Mouse (Mus musculus): ENCODE data around the gene Pvalb. TPM values are rescaled to one million over a fixed set of nuclear protein-coding genes. Genes with fewer than 3 reads are reported as not detected.

Pvalb gene
- total RNA-seq, 1 experiment = not detected

DNA sequence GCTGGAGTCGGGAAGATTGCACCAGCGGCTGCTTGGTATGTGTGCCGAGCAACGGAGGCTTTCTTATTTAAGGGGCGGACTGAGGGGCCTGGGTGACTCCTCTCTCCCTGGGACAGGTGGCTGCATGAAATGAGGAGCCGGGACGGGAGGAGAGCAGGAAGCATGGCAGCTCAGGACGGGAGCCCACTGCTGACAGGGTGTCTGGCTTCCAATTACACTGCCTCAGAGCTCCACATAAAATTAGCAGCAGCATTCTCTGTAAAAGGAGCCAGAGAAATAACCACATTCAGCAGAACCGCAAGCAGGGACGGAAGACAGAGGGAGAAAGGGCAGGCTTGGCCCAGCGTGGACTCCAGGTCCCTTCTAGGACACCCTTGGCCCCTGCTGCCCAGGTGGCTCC is 35.1 kb upstream of the Pvalb start:
- Histone ChIP-seq H3K27ac (ENCODE audit: insufficient read depth, low read depth, low read length, poor library complexity, severe bottlenecking) (no peak overlapping the region), H3K4me3 (ENCODE audit: insufficient read depth in 1 of 2, low read depth in 1 of 2, low read length in 2 of 2, poor library complexity in 1 of 2, severe bottlenecking in 1 of 2) (no peak overlapping the region), H3K36me3 (ENCODE audit: control insufficient read depth, insufficient read depth, low read length, poor library complexity, severe bottlenecking) (no peaks in the 10 kb centered on the region), H3K9me3 (ENCODE audit: control insufficient read depth, insufficient read depth, low read depth, low read length) (no peaks in the 10 kb centered on the region), H3K9ac (ENCODE audit: insufficient read depth, low read depth, low read length, poor library complexity, severe bottlenecking) (no peak overlapping the region), H3K4me1 (ENCODE audit: control insufficient read depth in 2 of 2, insufficient read depth in 2 of 2, low read length in 2 of 2, poor library complexity in 1 of 2) (no peaks in the 10 kb centered on the region)
- DNase-seq (ENCODE audit: low read depth, low spot score) = no peak
- in situ Hi-C loops (cut with MboI; ENCODE audit: low sequenced_read_pairs in 2 of 2, unreplicated experiment in 2 of 2) = no loop called here
- no peak for TF ChIP-seq CHD2 (IDR thresholded peaks at IDR 0.05; ENCODE audit: low read depth, low read length)
- TF ChIP-seq HCFC1 (IDR thresholded peaks at IDR 0.05; ENCODE audit: borderline replicate concordance, insufficient read depth, low read length) = no peak
- no peak for TF ChIP-seq ZNF384 (IDR thresholded peaks at IDR 0.05; ENCODE audit: low read depth, low read length)
- TF ChIP-seq ZC3H11A (IDR thresholded peaks at IDR 0.05; ENCODE audit: borderline replicate concordance, low read depth, low read length) = no peak
- TF ChIP-seq MAFK (IDR thresholded peaks at IDR 0.05; ENCODE audit: insufficient read depth, low read depth, low read length) = no peak

DNA sequence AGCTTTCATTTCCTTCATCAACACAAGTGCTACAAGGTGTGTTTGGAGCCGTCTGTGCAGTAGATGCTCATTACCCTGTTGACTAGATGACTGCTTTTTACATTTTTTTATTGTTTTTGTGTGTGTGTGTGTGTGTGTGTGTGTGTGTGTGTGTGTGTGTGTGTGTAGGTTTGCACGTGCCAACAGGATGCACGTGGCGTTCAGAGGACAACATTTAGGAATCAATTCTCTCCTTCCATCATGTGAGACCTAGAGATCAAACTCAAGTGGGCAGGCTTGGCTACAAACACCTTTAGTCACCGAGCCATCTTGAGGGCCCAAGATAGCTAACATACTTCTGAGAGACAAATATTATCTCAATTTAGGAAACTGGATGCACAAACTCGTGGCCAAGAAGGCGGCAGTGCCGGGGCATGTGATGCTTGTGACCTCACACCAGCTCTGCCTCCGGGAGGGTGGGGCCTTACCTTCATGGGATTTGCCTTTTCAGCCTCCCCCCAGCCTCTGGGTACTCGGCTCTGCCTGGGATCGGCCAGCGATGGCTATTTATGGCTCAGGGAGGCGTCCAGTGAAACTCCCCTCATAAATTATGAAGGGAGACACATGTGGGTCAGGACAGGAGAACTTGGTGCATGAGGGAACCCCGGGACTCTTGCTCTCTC is 33.9 kb upstream of the Pvalb start:
- no peaks in the 10 kb centered on the region for H3K9me3 ChIP-seq (ENCODE audit: control insufficient read depth, insufficient read depth, low read depth, low read length)
- no peak for DNase-seq (ENCODE audit: low read depth, low spot score)
- H3K36me3 ChIP-seq (ENCODE audit: control insufficient read depth, insufficient read depth, low read length, poor library complexity, severe bottlenecking) = no peaks in the 10 kb centered on the region
- TF ChIP-seq ZNF384 (IDR thresholded peaks at IDR 0.05; ENCODE audit: low read depth, low read length) = no peak
- no peak for TF ChIP-seq MAFK (IDR thresholded peaks at IDR 0.05; ENCODE audit: insufficient read depth, low read depth, low read length)
- no peak for TF ChIP-seq HCFC1 (IDR thresholded peaks at IDR 0.05; ENCODE audit: borderline replicate concordance, insufficient read depth, low read length)
- TF ChIP-seq ZC3H11A (IDR thresholded peaks at IDR 0.05; ENCODE audit: borderline replicate concordance, low read depth, low read length) = no peak
- no peak for TF ChIP-seq CHD2 (IDR thresholded peaks at IDR 0.05; ENCODE audit: low read depth, low read length)
- in situ Hi-C loops (cut with MboI; ENCODE audit: low sequenced_read_pairs in 2 of 2, unreplicated experiment in 2 of 2) = no loop called here
- H3K4me3 ChIP-seq (ENCODE audit: insufficient read depth in 1 of 2, low read depth in 1 of 2, low read length in 2 of 2, poor library complexity in 1 of 2, severe bottlenecking in 1 of 2) = no peak overlapping the region
- no peak overlapping the region for H3K27ac ChIP-seq (ENCODE audit: insufficient read depth, low read depth, low read length, poor library complexity, severe bottlenecking)
- H3K9ac ChIP-seq (ENCODE audit: insufficient read depth, low read depth, low read length, poor library complexity, severe bottlenecking) = no peak overlapping the region
- H3K4me1 ChIP-seq (ENCODE audit: control insufficient read depth in 2 of 2, insufficient read depth in 2 of 2, low read length in 2 of 2, poor library complexity in 1 of 2) = no peaks in the 10 kb centered on the region

DNA sequence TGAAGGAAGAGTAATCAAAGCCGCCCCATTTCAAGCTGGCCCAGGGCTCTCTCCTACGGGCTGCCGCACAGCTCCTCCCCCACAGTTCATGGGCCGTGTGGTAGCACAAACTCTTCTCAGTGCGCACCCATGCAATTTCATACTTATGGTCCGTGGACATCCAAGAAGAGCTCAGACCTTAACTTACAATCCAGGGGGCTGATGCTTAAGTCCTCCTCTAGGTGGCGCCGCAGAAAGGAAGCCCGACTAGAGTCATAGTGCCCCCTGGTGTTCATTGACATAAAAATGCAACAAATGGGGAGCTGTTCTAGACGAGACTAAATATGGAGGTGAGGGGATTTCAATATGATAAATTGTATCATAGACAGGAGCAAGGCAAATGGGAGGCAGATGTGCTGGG is 33.3 kb upstream of the Pvalb start:
- no peak overlapping the region for H3K4me3 ChIP-seq (ENCODE audit: insufficient read depth in 1 of 2, low read depth in 1 of 2, low read length in 2 of 2, poor library complexity in 1 of 2, severe bottlenecking in 1 of 2)
- peak; percentile 72 for DNase-seq (ENCODE audit: low read depth, low spot score)
- H3K27ac ChIP-seq (ENCODE audit: insufficient read depth, low read depth, low read length, poor library complexity, severe bottlenecking) = no peak overlapping the region
- no peak overlapping the region for H3K9ac ChIP-seq (ENCODE audit: insufficient read depth, low read depth, low read length, poor library complexity, severe bottlenecking)
- H3K36me3 ChIP-seq (ENCODE audit: control insufficient read depth, insufficient read depth, low read length, poor library complexity, severe bottlenecking) = no peaks in the 10 kb centered on the region
- TF ChIP-seq CHD2 (IDR thresholded peaks at IDR 0.05; ENCODE audit: low read depth, low read length) (no peak), ZNF384 (IDR thresholded peaks at IDR 0.05; ENCODE audit: low read depth, low read length) (no peak), MAFK (IDR thresholded peaks at IDR 0.05; ENCODE audit: insufficient read depth, low read depth, low read length) (no peak), HCFC1 (IDR thresholded peaks at IDR 0.05; ENCODE audit: borderline replicate concordance, insufficient read depth, low read length) (0 out of 2 replicates have a peak, but pooled peaks have one; percentile 44), ZC3H11A (IDR thresholded peaks at IDR 0.05; ENCODE audit: borderline replicate concordance, low read depth, low read length) (peak; percentile 42; the same call in 1 of the 2 replicates)
- H3K9me3 ChIP-seq (ENCODE audit: control insufficient read depth, insufficient read depth, low read depth, low read length) = no peaks in the 10 kb centered on the region
- in situ Hi-C loops (cut with MboI; ENCODE audit: low sequenced_read_pairs in 2 of 2, unreplicated experiment in 2 of 2) = no loop called here
- peaks cover 0 to 1% of the 10 kb centered on the region in 2 experiments; a peak in 1 of 4 replicates for H3K4me1 ChIP-seq (ENCODE audit: control insufficient read depth in 2 of 2, insufficient read depth in 2 of 2, low read length in 2 of 2, poor library complexity in 1 of 2)

- no peak overlapping the region for H3K27ac ChIP-seq (ENCODE audit: insufficient read depth, low read depth, low read length, poor library complexity, severe bottlenecking)
- H3K9me3 ChIP-seq (ENCODE audit: control insufficient read depth, insufficient read depth, low read depth, low read length) = no peaks in the 10 kb centered on the region
- no peak for DNase-seq (ENCODE audit: low read depth, low spot score)
- peaks cover 0 to 1% of the 10 kb centered on the region in 2 experiments; a peak in 1 of 4 replicates for H3K4me1 ChIP-seq (ENCODE audit: control insufficient read depth in 2 of 2, insufficient read depth in 2 of 2, low read length in 2 of 2, poor library complexity in 1 of 2)
- H3K36me3 ChIP-seq (ENCODE audit: control insufficient read depth, insufficient read depth, low read length, poor library complexity, severe bottlenecking) = no peaks in the 10 kb centered on the region
- TF ChIP-seq MAFK (IDR thresholded peaks at IDR 0.05; ENCODE audit: insufficient read depth, low read depth, low read length) (no peak), HCFC1 (IDR thresholded peaks at IDR 0.05; ENCODE audit: borderline replicate concordance, insufficient read depth, low read length) (no peak), CHD2 (IDR thresholded peaks at IDR 0.05; ENCODE audit: low read depth, low read length) (no peak), ZC3H11A (IDR thresholded peaks at IDR 0.05; ENCODE audit: borderline replicate concordance, low read depth, low read length) (no peak), ZNF384 (IDR thresholded peaks at IDR 0.05; ENCODE audit: low read depth, low read length) (no peak)
- in situ Hi-C loops (cut with MboI; ENCODE audit: low sequenced_read_pairs in 2 of 2, unreplicated experiment in 2 of 2) = no loop called here
- H3K4me3 ChIP-seq (ENCODE audit: insufficient read depth in 1 of 2, low read depth in 1 of 2, low read length in 2 of 2, poor library complexity in 1 of 2, severe bottlenecking in 1 of 2) = no peak overlapping the region
- no peak overlapping the region for H3K9ac ChIP-seq (ENCODE audit: insufficient read depth, low read depth, low read length, poor library complexity, severe bottlenecking)
Measured at GRCm38 (mm10) chr15:78234823-78235509, 28.8 kb upstream of the Pvalb start.

Measured in ES-E14 (cell line).